Mouse (Mus musculus) mature B cell (primary cell): ENCODE measurements around the gene Fam217a.

Experiments
- in situ Hi-C: fragments of 300-500 bp; cut with MboI; formaldehyde crosslinking; loops from 2 replicates; pipeline ENCODE4 v1.14.3; 2019

Fam217a gene

DNA sequence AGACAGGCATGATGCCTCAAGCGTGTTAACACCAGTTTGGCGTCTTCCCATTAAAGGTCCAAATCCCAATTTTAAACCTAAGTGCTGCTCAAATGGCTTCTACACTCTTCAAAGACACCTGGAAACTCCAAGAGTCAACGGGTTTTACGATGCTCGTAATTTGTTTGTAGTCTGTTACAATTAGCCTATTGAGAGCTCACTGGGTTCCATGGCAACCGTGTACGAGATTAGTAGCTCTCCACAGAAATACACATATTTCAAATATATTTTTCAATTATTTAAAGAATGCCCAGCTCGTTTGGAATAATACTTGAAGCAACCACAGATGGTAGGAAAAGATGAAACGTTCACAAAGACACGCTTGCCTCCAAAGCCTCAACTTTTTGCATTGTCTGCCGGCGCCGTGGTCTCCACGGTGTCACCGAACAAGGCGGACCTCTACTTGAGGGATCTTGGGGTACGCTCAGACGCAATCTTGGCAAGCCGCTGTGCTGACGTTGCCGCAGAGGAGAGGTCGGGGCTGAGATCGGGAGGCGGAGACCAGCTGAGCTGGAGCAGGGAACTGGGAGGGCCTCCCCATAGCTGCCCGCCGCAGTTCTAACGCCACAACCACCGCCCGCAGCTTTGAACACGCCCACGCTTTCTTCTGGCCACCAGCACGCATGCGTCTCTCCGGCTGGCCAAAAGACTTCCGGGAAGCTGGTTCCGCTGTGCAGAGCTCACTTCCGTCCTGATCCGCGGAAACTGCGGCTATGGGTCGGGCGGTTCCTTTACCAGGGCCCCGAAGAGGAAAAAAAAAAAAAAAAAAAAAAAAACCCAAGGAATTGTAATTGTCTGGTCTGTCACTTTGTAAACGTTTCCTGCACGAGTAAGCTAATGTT, 50.1 kb downstream of the Fam217a start:
- in situ Hi-C loops: no loop called here

DNA sequence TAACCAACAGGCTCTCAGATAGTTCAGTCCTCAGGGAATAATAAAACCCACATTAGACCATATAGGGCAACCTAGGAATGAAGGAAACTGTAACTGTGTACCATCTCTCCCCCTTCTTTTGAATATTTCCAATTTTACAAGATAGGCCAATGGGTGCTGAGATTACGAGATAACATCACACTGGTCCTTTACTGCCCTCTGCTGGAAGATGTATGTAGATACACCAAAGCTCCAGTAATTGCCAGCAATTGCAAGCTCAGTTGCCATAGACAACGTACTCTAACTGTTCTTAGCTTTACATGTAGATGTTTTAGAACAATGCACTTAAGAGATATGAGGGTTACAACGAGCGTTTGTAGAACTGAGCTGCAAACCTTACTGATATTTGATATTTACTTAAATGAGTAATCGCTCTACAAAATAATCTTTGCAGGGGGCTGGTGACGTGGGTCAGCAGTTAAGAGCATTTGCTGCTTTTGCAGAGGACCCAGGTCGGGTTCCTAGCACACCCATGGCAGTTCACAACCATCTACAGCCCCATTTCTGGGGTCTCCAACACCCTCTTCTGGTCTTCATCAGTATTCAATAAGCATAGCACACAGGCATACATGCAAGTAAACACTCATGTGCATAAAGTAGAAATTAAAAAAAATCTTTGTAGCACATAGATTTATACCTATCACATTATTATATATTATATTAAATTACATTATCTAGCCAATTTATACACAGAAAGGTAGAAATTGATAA, 59.5 kb downstream of the Fam217a start:
- in situ Hi-C loops: loop anchor here (10.0 kb wide), 2 partner anchors 210 to 680 kb away; partner anchors contain the start of gene Pxdc1

DNA sequence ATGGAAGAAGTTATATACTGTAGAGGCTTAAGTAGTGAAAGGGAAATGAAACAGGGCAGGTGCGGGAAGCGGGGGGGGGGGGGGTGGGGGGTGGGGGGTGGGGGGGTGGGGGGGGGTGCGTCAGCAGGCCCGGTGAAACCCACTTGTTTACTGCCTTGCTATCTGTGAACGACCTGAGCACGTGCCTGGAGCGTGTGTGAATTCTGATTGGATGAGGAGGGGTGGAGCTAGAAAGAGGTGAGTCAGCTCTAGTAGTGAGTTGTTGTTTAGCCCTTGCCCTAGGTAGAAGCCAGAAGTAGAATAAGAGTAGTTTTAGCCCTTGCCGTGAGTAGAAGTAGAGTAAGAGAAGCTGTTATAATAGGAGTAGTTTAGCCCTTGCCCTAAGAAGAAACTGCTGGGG, 62.9 kb downstream of the Fam217a start:
- in situ Hi-C loops: loop anchor here (10.0 kb wide), 2 partner anchors 206 to 676 kb away; partner anchors contain the start of gene Pxdc1
